Mouse (Mus musculus) spleen, adult 2 months (tissue): ENCODE measurements at regions not wholly inside any gene's neighbourhood (a gene's known extent, or its start where the extent isn't known, plus 50 kb on each side); places are given as distances from the start of the nearest gene placed in this dataset.

Source experiments
- CTCF ChIP-seq: fragments of 200-500 bp; IDR thresholded peaks from 2 replicates; pipeline ENCODE4 v1.5.1; 2011; ENCODE audit warnings: mild to moderate bottlenecking, inconsistent platforms; ENCODE audit not compliant: insufficient read depth, insufficient read length, insufficient replicate concordance; ENCODE audit errors: extremely low read depth
- POLR2A ChIP-seq: fragments of 200-500 bp; IDR thresholded peaks from 2 replicates; pipeline ENCODE4 v1.6.1; 2011; ENCODE audit warnings: low read depth, low read length, inconsistent platforms

DNA sequence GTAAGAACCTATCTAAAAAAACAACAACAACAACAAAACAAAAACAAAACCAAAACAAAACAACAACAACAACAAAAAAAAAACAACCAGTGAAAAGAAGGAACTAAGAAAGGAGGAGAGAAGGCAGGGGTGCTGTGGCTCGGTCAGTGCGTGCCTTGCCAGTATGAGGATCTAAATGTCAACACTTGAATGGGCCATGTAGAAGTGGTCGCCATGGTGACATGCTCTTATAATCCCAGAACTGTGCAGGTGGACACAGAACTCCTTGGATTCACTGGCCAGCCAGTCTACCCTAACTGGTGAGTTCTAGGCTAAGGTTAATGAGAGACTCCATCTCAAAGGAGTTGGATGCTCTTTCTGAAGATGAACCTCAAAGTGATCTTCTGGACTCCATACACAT is 267.7 kb downstream of the Zfp704 start:
- no peak for TF ChIP-seq CTCF
- TF ChIP-seq POLR2A: no peak
